Mouse (Mus musculus) cerebellum, adult 9-11 months (tissue): ENCODE measurements around the gene Uhrf1.
A peak's percentile ranks its signal among the peaks of the same experiment; 100 is the strongest.

Source experiments
- DNase-seq: peaks from one replicate; pipeline ENCODE4 v3.0.0; 2022

The Uhrf1 gene

DNA sequence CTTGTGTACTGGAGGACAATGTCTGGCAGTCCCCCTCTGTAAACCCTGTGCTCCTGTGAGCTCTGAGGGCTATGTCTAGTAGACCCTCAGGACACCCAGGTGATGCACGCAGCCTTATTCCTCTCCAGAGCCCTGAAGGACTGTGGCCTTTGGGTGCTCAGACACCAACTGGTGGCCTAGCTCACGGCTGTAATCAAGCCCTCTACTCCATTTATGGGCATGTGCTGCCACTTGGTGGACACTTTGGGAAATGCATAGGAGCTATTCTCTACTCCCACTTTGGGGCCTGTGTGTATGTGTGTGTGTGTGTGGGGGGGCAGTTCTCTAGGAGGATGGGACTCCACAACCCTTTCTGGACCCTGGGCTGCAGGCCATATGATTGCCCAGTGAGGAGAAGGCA lies 47.6 kb downstream of the Uhrf1 start:
- peak; percentile 81 for DNase-seq

DNA sequence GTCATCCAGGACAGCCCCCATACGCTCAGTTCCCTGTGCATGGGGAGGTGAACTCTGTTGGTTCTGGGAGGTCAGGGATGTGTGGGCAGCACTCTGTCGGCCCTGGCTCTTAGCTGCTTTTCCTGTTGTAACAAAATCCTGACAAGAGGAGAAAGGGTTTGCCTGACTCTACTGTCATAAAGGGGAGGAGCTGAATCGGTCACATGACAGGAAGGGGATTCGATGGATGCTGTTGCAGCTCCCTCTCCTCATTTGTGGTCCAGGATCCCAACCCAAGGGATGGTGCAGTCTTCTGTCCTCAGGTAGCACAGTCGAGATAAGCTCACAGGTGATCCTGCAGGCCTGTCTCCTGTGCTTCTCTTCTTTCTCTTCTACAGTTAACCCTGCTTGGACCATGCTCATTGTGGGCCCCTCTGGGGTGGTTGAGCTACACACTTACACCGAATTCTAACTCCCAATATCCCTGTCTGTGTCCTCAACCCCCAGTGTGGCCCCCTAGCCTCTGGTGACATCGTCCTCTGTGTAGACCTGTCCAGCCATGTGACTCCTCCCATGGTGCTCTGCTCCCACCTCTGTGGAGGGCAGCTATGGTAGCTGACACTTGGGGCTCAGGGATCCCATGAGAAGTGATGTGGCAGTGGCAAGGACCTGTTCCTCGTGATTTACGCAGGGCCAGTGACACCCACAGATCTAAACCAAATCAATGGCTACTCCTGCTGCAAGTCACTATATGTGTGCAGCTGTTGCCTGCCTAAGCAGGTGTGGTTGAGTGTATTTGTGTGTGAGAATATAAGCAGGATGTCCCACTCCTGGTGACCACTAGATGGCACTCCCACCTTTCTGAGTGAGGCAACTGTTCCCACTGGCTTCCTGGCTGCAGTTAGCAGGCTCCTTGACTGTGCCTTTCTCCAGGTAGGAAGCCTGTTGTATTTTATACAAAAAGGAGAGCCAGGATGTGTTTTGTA lies 54.1 kb downstream of the Uhrf1 start:
- peak; percentile 80 for DNase-seq

DNA sequence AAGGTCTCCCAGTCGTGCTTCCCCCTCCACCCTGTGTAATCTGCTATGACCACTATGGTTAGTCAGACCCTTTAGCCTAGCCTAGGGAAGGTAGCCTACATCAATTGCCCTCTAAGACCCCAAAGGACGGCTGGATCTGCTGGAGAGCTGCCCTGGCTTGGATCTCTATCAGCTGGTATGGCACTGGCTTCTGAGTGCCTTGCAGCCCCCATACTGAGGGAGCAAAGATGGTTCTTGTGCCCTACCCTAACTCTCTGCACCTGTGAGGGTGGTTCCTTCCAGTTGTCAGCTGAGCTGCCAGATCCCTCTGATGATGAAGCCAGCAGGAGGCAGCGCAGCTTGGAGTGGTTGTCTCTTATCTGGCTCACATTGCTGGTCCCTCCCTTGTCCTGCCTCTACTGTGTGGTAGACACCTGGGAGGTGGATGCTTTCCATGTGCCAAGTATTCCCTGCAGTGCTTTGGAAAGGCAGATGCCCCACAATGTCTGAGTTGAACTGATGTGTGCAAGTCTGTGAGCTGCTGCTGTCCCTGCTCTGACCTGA lies 56.1 kb downstream of the Uhrf1 start:
- DNase-seq: peak; percentile 62

DNA sequence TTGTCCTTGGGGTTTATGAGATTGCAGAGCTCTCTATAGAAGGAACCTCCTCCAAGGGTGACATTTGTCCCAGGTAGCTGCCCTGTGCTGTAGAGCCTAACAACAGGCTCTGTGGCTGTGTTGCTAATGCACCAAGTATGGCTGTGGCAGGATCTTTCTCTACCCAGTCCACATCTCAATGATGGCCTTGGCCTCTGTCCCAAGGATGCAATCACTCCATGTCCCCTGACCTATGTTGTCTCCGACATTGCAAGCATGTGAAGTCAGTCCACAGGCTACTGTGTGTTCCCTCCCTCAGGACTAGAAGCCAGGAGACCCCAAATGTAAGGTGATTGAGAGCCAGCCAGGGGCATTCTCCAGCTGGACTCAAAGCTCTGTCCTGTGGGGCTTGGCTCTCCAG lies 56.7 kb downstream of the Uhrf1 start:
- DNase-seq: no peak

DNA sequence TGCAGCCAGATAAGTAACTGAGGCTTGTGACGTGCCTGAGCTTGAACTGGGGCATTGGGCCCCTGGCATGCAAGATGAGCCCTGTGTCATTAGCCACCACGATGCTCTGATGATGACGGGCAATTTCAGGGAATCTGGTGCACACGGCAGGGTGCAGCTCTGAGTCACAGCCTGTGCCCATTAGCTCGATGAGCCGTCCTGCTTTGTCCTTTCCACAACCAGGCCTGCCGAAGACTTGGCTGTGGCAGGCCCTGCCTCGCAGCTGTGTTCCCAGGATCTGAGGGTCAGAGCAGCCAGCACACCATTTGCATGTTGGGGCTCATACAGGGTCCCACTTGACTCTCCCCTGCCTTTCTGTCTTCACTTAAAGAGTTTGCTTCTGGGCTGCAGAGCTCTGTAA lies 57.3 kb downstream of the Uhrf1 start:
- DNase-seq: peak; percentile 89

DNA sequence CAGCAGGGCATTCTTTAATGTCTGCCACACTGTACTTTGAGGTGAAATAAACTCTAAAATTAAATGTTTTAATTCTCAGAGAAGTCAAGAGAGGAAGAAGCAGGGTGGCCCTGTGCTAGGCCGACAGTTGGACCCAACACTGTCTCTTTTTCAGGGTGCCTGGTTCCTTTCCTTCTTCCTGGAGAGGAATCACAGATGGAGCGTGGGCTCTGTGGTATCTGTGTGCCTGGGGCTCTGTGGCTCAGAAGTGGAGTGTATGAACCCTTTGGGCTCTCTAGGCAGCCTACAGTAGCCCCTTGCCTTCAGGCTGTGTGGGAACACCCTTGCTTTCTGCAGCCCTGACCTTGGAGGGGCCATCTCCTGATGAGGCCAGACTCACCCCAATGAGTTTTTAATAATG lies 58.4 kb downstream of the Uhrf1 start:
- DNase-seq: no peak

DNA sequence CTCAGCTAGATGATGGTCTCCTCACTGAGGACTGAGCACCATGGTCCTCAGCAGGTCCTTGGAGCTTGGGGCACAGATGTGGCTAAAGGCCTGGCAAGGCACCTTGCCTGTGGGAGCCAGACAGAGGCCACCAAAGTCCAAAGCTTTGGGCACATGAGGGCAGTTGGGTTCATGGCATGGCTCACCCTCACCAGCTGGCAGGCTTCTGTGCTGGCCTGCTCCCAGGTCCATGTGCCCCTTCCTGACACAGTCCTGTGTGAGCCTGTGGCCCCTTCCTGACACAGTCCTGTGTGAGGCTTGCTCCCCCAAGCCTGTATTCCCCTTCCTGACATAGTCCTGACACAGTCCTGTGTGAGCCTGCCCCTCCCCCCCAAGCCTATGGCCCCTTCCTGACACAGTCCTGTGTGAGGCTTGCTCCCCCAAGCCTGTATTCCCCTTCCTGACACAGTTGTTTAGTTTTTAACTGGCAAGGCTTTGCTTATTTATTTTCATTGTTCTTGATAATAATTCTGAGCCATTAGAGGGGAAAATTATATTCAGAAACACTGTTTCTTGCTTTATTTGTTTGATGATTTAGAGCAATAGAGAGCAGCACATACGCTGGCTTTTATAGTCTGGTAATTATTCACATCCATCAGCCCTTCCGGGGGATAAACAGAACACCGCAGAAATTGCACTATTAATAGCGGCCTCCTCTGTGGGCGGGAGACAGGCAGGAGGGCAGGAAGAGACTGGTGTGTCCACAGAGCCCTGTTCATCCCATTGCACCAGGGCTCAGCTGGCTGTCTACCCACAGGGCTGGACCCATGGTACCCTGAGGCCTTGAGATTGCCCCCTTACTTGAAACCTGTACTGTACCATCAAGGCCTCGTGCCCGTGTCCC lies 62.9 kb downstream of the Uhrf1 start:
- DNase-seq: no peak

DNA sequence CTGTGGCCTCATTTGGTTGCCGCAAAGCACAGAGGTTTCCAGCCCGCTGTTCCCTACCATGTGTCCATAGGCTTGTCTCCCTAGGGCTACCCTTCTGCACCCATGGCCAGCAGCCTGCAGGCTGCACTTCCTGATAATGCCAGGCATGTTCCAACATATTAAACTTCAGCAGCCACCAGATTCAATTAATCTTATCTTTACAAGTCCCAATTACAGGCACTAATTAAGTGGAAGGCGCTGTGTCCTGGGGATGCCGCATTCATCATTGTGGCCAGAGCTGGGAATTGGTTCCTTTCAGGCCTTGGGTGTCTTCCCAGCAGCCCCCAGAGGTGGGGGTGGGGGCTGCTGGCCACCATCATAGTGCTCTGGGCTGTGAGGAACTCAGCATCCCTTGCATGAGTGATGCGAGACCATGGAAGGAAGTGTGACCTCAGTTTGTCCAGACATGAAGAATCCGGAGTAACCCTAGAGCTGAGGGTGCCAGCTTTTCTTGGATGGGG lies 65.2 kb downstream of the Uhrf1 start:
- no peak for DNase-seq

DNA sequence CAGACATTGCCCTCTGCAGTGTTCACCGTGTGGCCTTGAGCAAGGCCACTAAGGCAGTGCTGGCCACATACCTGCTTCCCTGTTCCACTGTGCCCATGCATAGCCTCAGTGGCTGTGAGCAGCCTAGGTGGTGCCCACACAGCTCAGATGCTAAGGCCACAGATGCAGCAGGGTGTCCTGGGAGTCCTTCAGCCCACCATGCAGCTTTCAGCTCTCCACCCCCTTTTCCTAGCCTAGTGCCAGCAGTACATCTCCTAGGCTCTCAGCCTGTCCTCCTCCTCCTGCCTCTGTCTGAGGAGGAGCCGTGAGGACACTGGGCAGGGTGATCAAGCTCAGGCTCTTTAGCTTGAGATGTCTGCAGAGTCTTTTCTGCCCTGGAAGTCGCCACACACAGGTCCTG lies 67.0 kb downstream of the Uhrf1 start:
- no peak for DNase-seq

DNA sequence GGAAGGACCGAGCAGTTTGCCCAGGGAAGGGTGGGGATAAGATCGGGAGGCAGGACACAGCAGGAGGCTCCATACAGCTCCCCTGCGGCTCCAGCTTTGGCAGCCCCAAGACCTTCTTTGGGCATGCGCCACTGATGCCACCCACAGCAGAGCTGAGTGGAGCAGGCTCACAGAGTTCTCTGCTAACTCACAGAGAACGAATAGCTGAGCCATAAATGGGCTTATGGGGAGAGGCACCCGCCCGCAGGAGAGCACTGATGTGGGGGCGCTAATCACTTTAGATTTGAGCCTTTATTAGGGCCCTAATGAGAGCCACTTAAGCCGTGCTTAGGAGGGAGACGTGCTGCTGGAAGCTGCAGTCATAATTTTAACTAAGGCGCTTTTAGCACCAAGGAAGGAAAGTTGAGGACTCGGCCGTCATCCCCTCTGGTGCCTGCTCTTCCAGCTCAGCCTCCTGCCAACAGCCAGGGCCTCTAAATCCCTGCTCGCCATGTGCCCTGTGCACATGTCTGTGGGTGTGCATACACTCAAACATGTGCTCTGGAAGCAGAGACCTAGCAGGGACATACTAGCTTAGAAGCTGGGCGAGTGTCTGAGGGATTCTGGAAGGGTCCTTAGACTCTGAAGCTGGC lies 68.0 kb downstream of the Uhrf1 start:
- no peak for DNase-seq

DNA sequence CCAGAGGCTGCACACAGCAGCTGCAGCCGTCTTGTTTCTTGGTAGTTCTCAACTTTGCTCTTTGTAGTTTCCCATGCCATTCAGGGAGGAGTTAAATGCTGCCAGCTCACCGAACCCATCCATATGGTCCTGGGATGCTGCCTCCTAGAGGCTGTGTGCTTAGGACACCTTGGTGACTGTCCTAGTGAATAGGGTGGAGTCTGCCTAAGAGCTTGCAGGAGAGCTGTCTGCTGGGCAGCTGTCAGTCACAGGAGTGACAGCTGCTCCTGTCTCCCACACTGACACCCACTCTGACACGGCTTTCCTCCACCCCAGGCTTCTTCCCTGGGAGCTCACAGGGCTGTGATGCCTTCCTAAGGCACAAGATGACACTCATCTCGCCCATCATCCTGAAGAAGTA lies 69.0 kb downstream of the Uhrf1 start:
- no peak for DNase-seq
